Mouse (Mus musculus): Measurements from ENCODE around the gene Stac2.

DNA sequence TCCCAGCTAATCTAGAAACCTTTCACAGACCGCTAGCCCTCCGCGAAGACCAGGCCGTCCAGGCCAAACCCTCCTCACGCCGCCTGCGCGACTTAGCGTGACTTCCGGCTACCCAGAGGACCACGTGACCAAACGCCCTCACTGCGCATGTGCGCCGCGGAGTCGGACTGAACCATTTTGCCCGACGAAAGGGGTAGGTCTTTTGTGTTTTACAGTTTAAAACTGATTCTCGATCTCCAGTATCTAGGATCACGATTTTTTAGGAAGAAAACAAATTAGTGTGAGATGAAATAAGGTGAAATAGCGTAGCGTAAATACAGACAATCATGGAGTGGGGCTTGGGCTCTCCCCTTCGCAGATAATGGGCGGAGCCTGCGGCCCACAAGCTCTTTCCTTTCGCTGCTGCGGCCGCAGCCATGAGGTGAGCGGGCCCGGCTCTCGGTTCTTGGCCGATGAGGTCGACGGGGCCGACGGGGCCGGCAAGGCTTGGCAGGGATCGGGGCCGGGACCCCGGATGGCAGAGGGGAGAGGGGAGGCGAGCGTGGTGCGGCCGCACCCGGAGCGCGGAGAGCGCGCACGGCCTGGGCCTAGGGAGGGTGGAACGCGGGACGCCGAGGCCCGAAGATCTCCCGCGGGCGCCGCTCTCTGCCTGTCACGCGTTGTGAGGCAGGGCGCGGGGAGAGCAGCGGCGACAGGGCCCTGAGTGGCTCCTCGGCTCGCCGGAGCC is 26.5 kb downstream of the Stac2 start, which contains the start of gene Rpl19:
- TF ChIP-seq GATA1 (IDR thresholded peaks at IDR 0.05; ENCODE audit: borderline replicate concordance, low read length) (no peak), FLI1 (IDR thresholded peaks at IDR 0.05; ENCODE audit: low read length) (no peak)
